Mouse (Mus musculus): ENCODE measurements around the gene Stxbp1.

The Stxbp1 gene

DNA sequence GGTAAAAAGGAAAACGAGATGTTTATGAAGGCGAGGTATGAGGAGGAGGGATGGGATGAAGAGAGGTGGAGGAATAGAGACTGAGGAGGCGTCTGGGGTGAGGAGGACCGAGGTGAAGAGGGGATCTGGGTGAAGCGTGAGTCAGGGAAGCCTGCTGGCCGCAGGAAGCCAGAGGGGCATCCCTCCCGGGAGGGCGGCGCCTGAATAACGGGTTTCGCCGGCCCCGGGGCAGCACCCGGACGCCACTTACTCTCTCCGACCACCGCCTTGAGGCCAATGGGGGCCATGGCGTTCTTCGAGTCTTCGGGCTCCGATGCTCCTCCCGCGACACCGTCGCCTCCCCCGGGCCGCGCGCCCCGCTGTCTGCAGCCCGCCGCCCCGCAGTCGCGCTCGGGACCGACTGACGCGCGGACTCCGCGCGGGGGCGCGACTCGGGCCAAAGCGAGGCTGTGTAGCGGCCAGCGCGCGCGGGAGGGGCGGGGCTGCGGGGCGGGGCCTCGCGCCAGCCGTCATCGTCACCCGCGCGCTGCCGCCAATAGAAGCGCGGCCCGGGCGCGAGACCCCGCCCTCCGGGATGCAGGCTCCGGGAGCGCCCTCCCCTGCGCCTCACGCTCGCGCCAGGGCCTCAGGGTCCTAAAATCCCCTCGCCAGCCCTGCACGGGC is at the start of gene Stxbp1:
Gene Stxbp1 (minus strand): TSS at position 441 of the 663 bp plus-strand sequence.
- DNase-seq (ENCODE audit: low spot score), result peak; percentile 72

DNA sequence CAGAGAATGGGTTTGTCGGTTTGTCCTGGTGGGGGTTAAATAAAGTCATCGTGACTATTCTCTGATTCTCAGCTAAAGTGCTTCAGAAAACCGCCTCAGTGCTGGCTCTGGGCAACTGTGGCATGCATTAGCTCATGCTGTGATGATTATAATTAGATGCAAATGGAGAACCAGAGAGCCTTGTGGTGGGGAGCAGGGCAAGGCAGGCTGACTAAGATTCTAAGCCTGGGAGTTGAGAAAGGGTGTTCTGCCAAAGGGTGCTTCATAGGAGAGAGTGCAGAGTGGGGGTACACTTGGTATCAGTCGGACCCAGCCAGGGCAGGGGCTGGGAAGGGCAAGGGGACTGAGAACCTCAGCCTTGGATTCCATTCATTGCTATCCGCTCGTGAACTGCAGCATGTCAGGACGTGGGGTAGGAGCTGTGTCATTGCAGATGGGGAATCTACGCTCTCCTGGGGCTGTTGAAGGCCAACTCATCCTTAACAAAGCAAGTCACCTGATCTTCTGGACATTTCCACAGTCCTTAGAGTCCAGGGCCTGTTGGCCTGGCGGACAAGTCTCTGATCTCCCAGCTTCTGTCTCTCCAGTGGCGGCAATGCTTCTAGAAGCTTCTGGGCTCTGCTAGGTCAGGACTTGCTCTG is 49.6 kb upstream of the Stxbp1 start:
- DNase-seq (ENCODE audit: low spot score), result no peak

DNA sequence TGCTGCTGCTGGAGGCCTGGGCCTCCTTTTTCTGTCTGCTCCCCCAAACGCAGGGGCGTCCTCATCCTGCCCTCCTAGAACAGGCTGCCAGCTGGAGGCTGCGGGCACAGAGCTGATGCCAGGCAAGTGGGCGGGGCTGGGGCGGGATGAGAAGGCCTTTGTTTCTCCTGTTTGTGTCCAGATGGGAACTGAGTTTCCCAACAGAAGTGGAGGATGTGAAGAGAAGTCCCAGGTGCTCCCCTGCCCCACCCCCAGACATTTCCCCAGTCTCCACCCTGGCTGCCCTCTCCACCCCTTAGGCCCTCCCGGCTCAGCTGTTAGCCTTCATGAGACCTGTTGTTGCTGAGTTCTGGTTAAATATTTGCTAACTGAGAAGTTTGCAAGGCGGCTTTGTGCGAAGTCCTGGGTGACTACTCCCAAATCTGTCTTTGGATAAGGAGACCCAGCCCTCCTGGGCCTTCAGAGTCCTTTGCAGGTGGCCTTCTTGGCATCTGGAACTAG is 48.6 kb upstream of the Stxbp1 start:
- no peak for DNase-seq (ENCODE audit: low spot score)

DNA sequence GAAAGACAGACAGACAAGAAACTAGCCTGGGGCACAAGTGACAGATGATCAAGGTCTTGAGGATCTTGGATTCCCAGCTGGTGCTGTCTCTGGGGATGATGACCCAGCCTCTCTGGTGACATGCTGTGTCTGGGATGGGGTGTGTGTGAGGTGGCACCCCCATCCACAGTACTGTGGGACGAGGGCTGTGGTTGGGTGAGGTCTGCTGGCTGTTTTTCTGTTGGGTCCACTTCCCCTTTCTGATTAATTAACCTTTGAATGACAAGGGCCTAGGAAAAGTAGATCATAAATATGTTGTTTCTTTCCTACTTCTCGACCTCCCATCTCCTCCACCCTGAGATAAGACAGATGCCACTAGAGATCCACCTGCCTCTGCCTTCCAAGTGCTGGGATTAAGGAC is 47.1 kb upstream of the Stxbp1 start:
- no peak for DNase-seq (ENCODE audit: low spot score)

DNA sequence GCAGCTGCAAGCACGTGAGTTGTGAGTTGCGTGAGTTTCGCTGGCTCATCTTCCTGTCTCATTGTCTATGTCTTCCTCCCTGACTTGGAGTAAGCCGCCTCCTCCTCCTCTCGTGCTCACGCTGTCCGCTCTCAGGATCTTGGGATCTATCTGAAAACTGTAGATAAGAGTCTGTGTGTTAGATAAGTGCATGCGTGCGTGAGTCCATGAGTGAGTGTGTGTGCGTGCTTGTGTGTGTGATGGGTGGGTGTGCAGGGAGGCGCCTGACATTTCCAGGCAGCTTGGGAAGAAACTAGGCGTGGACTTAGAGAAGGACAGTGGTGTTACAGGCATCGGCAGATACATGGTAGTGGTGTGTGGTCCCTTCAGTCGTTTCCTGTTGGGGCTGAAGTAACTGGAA is 45.4 kb upstream of the Stxbp1 start:
- no peak for DNase-seq (ENCODE audit: low spot score)

DNA sequence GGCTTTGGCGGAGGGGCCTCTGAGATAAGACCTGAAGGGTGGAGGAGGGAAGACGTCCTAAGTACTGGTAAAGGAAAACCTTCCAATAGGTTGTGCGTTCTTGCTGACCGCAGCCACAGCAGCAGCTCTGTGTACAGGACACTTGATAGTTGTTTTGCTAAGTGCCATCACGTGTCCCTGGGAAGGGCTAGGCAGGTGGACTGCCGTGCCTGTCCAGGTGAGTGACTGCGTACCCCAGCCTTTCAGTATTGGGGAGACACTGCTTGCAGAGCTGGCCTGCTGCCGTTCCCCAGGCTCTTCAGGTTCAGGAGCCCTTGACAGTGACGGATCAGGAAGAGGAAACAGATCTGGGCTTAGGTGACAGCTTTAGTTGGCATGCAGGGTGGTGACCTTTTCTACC is 44.2 kb upstream of the Stxbp1 start:
- no peak for DNase-seq (ENCODE audit: low spot score)

DNA sequence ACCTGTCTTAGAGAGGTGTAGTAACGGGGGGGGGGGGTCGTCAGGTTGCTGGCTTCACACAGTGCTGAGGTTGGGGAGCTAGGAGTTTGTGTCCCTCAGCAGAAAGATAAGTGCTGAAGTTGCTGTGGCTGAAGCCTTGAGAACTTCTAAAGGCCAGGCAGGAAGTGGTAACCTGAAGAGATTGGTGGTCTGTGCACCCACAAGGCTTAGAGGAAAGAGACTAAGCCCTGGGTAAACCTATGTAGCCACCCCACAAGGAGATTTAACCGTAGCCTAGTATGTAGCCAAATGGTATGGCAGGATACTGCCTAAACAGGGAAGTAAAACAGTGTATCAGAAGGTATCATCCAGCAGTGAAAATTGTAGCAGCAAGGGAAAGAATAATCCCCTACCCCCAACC is 43.2 kb upstream of the Stxbp1 start:
- DNase-seq (ENCODE audit: low spot score), result no peak

DNA sequence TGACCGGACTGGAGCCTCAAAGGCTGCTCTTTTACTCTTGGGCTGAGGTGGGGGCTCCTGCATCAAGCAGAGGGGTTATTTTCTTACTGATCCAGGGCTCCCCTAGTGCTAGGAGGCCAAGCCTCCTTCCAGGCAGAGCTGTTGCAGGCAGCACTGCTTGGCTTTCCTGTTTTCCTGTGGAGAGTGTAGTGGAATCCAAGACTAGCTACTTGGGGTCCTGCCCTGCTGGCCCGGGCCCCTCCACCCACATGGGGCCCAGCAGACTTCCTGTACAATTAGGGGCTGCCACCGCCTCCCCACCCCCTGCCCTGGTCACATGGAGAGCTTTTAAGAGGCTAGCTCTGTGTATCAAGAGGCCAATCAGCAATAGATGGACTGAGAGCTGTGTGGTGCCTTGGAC is 41.5 kb upstream of the Stxbp1 start:
- no peak for DNase-seq (ENCODE audit: low spot score)

DNA sequence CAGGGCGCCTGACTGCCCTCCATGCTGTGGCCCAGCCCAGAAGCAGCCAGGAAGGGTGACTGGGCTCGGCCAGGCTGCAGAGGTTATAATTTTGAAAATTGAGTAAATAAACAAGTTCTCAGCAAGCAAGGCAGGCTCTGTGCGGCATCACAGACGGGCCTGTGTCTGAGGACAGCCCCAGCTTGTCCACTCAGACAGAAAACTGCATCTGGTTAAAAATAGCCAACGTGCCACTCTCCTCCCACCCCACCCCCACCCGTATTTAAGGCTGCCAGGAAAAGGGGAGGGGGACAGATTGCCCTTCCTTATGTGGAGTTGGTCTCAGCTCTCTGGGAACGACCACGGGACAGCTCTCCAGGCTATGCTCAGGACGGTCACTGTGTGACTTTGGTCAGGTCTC is 41.0 kb upstream of the Stxbp1 start:
- DNase-seq (ENCODE audit: low spot score), result no peak

DNA sequence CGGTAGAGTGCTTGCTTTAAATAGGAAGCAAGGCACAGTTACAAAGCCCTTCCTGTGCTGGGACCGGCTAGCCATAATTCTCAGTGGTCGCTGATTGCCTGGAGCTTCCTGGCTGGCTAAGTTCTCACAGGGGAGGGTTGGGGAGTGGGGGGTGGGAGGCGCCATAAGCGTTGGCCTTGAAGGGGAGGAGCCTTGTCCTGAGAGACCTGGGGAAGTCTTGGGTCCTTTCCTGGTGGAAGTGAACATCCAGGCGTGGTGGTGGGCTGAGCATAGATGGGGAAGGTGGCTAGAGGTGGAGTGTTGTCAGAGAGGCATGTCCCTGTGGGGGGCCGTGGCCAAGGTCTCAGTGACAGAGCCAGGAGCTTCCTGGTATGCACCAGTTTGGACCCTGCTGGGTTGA is 37.7 kb upstream of the Stxbp1 start:
- DNase-seq (ENCODE audit: low spot score), result no peak

DNA sequence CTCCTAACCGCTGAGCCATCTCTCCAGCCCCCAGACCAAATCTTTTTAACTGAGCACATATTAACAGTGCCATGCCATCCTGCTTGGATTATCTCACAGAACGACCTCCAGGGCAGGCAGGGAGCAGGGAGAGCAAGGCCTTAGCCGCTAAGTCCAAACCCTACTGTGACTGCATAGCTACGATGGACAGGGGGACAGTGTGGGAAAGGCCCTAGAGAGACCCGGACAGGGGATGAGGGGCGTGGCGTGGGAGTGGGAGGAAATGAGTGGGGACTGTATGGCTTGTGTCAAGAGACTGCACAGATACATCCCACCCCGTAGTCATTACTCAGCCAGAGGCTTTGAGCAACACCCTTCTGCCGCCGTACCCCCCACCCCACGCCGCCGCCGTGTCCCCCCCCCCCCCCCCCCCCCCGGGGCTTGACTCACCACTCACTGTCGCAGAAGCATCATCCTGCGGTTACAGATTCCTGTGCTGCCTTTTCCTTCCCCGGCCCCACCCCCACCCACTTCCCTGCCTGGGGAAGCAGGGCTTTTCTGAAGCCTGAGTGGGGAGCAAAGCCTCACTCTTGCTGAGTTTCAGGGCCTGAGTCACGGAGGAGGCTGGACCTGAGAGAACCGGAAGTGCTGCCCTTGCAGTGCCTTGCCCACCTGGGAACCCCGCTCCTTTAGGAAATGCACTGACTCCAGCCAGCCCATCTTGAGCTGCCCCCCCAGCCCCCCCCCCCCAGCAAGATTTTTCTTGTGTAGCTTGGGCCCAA is 35.4 kb upstream of the Stxbp1 start:
- DNase-seq (ENCODE audit: low spot score), result no peak

DNA sequence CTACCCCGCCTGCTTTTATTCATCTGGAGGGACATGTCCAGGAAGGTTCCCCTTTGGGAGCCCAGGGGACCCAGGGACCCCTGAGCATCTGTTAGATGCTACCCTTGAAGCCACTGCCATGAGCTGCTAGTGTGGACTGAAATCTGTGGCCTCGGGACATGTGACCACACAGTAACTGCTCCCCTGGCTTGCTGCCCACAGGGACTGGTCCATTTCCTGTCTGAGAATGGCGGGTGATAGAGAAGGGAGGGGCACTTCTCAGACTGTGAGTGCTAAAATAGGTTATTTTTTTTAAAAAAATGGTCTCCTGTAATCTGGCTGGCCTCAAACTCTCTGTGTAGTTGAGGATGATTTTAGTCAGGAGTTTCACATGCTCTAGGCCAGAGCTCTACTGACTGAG is 34.7 kb upstream of the Stxbp1 start:
- peak; percentile 56 for DNase-seq (ENCODE audit: low spot score)

DNA sequence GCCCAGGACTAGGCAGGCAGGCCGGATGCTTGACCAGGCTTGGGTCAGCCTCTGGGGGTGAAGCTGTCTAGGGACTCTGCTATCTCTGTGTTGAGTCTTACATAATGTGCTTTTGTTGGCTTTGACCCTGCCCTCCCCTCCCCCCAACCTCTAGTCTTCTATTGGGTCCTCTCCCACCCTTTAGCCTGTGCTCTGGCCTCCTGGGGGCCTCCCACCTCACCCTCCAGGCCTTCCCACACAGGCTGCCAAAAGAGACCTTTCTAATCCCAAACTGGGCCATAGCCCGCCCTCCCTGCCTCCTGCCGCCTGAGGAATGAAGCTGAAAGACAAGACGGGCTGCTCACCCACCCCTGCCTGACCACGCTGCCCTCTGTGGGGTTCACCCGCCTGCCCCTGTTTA is 34.0 kb upstream of the Stxbp1 start:
- no peak for DNase-seq (ENCODE audit: low spot score)

DNA sequence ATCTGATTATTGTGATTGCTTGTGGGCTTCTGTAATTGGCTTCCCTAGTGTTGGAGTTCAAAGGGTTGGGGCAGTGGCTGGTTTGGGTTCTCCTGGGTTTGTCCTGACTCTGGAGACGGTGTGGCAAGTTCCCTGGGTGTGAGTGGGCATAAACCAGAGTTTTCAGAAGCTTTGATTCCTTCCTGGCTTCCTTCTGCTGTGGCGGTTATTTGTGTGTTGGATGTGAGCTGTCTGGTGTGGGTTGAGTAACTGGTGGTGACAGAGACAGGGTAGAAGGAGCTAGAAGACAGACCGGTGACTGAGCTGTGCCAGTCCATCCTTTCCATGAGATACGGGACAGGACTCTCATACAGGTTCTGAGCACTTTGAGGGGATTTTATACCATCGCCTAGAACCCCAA is 32.5 kb upstream of the Stxbp1 start:
- no peak for DNase-seq (ENCODE audit: low spot score)

DNA sequence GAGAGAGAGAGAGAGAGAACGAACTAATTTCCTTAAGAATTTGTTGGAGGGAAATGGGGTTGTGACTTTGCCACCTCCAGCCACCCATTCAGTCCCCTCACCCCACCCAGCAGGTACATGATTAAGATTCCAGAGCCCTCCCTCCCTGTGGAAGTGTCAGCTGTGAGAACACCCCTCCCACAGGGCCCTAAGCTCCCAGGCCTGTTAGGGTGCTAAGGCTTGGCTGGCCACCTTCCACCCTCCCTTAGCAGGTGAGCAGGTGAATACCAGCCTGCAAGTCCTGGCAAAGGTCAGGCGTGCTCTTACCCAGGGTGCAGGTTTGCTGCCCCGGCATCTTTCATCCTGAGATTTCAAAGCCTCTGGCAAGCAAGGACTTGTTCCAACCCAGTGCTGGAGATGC is 31.4 kb upstream of the Stxbp1 start:
- no peak for DNase-seq (ENCODE audit: low spot score)

DNA sequence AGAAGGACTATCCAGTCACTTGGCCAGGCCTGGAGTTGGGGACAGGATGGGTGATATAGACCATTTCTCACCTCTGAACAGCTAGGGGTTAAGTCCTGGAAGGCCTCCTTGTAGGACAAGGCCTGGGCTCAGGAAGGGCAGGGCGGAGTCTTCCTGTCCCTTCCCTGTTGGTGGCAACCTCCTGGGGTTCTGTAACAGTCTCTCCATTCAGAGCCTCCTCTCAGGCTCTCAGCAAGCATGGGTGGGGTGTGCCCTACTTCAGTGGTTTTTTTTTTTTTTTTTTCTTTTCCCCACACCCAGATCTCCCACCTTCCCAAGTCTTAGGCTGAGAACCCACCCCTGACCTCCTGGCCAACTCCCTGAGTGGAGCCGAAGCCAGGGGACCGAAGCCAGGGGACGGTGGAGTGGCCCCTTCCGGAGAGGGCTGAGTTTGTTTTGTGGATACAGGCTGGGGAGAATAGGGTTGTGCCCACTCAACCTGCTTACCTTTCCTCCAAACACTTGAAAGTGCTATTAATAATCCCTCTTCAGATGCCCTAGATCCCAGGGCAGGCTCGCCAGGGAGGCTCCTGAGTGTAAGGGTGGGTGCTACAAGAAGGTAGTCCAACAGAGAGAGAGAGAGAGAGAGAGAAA is 30.8 kb upstream of the Stxbp1 start:
- no peak for DNase-seq (ENCODE audit: low spot score)

DNA sequence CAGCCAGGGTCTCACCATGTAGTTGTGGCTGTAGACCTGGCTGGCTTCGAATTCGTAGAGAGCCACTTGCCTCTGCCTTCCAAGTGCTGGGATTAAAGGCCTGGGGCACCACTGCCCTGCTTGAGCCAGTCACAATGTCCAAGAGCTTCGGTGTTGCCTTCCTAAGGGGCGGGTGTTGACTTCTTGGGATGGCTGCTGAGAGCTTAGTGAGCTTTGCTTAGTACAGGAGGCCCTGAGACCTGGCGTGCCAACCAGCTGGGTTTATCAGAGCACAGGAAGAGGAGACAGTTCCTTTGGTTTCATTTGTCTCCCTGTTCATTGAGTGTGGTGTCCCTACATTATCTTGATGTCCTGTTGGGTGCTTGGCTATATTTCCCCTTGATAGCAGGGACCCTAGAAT is 30.3 kb upstream of the Stxbp1 start:
- DNase-seq (ENCODE audit: low spot score), result no peak

DNA sequence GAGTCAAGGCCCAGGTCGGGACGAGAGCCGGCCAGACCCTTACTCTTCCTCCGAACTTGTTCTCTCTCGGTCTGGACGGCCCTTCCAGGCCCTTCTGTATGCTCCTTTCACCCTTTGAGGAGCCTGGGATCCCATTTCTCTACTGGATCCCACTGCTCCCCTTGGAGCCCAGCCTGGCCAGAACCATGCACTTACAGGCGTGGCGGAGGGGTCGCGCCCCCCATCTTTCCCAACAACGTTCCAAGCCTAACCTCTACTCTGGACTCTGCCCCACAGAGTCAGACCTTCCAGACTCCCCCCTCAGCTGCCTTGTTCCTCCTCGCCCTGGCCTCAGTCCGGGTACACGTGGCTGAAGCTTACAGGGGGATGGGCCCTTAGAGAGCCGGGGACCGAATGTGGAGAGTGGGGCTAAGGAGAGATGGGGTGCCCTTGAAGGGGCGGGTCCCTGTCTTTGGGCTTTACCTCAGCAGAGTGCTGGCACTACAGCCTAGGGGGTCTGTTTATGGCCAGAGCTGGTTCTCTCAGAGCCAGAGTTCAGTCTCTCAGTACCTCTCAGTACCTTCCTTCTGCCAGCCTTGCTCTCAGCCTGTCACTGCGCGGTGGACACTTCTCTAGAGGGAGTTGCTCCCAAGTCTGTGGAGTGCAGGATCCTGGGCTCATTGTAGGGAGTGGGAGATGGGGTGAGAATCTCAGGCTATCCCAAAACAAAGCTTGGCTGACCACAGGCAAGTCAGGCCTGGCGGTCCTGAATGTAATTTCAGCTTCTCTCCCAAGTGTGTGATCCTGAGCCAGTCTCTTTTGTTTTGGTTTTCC is 29.7 kb upstream of the Stxbp1 start:
- no peak for DNase-seq (ENCODE audit: low spot score)

DNA sequence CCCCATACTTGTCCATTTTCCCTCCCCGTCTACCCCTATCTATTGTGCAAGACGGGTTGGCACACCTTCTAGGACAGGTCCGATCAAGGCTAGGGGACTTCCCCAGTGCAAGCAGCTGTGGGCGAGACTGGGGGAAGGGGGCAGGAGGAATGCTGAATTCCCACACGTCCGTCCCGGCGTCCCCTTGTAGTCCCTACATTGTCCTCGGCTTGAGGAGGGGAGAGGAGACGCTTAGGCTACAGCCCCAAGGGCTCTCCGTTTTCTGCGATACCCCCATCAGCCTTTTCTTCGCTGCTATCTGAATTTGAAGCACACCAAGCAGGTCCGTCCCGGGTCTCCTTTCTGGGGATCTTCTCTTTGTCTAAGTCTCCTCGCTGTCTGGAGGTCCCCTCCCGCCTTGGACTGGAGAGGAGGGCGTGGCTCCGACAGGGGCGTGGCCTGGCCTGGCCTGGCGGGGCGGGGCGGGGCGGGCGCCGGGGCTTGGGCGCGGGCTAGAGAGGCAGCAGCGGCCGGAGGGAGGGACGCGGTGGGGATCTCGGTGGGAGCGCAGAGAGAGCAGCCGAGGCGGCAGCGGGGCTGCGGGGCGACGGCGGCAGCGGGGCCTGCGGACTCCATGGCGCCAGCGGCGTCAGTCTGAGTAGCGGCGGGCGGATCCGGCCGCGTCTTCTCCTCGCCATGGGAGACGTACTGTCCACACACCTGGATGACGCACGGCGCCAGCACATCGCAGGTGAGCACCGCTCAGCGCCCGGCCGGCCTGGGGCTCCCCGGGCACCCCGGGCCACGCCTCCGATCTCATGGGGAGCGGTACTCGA is 28.8 kb upstream of the Stxbp1 start, which contains the start of gene Fam129b:
Gene Fam129b (plus strand): TSS at position 440 of the 815 bp plus-strand sequence.
- peak; percentile 86 for DNase-seq (ENCODE audit: low spot score)

DNA sequence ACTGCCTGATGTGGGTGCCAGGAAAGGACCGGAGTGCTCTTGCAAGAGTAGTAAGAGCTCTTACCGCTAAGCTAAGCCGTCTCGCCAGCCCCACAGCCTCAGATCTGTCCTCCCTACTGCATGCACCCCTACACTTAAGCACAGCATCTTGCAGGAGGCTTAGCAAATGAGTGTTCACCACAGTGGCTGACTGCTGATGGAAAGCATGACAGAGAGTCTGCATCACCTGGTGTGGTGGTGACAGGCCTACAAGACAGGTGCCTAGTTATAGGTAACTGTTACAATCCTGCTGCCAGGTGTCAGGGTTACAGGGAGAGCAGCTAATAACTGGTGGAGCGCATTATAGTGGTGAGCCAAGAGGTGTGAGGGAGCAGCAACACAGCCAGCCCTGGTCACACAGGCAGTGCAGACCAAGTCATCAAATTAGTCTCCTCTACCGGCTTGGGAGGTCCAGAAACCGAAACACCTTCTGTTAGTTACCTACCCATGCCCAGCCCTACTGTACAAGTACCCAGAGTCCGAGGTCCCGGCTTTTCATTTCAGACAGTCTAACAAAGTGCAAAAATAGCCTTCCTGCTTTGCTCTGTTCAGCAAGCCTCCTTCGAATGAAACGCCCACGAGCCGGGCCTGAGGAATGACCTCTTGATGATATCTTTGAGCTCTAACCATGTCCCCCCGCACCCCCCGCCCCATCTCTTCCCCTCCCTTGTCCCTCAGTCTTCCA is 28.1 kb upstream of the Stxbp1 start:
- no peak for DNase-seq (ENCODE audit: low spot score)
